Mouse (Mus musculus): ENCODE measurements around the gene Usp47. TPM values are rescaled to one million over a fixed set of nuclear protein-coding genes. Genes with fewer than 3 reads are reported as not detected.

Usp47 gene
- total RNA-seq, 1 experiment from 2014 or later: 115 TPM

GRCm38 (mm10) chr7:112118086-112118485 lies 94.8 kb downstream of the Usp47 start:
- ATAC-seq (replicated peaks; ENCODE audit: low read depth, poor library complexity, severe bottlenecking): no peak

GRCm38 (mm10) chr7:112119248-112119647 lies 95.9 kb downstream of the Usp47 start:
- no peak for ATAC-seq (replicated peaks; ENCODE audit: low read depth, poor library complexity, severe bottlenecking)

DNA sequence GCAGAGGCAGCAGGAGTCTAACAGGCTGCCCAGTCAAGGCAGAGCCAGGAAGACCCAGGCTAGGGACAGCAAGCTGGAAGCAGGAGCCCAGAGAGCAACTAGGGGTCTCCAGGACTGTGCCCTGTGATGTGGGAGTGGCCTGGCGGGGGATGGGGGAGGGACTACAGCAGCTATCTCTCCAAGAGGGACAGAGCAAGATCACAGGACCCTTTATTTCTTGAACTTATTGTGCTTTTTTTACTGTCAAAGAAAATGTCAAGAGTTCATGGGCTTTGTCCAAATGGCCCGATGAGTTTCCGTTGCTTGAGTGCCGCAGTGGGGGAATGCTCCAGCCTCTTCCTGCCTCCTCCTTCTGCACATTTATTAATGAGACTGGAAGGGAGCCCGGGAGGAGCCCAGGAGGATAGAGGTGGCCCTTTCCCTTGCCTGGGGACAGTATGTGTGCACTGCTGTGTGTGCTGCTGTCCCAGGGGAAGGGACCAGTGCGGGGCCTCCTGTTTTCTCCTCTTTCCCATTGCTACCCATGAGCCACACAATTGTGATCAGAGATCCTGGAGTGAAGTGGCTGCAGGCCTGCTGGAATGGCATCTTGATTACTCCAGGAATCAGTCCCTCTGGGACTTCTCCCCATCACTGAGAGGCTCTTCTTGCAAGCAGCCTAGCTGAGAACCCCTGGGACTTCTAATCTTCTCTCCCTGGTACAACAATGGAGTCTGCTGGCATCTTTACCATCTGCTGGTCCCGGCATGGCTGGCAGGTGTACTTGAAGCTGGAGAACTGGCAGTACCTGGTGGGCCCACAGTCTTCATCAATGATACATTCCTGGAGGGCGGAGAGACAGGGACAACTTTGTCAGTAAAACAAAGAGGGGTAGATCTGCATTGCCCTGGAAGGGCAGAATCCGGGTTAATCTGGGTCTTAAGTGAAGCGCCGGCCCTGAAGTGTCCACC lies 97.8 kb downstream of the Usp47 start:
- no peak for ATAC-seq (replicated peaks; ENCODE audit: low read depth, poor library complexity, severe bottlenecking)

DNA sequence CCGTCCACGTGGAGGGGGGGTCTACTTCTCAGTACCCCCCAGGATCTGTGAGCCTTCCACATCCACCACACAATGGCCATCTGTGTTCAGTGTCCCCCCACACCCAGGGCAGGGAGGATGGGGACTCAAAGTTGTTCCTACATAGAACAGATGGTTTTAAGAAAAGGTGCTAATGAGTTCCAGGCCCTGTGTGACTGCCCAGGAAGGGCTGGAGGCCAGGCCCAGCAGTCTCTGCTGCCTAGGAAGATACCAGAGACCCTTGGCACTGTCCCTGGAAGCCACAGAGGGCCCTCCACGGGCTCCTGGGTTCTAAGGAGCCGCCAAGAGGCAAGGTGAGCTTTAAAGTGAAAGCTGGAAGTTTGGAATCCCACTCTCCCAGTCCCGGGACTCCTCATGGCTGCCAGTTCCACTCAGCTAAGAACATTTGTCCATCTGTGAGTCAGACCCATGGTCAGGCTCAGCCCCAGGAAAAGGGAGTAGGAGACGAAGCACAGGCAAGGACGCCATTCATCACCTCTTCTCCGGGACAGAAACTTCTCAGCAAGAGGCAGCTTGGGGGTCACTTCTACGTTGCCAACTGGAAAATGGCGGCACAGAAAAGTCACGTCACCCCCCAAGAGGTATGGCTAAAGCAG lies 98.7 kb downstream of the Usp47 start:
- no peak for ATAC-seq (replicated peaks; ENCODE audit: low read depth, poor library complexity, severe bottlenecking)

DNA sequence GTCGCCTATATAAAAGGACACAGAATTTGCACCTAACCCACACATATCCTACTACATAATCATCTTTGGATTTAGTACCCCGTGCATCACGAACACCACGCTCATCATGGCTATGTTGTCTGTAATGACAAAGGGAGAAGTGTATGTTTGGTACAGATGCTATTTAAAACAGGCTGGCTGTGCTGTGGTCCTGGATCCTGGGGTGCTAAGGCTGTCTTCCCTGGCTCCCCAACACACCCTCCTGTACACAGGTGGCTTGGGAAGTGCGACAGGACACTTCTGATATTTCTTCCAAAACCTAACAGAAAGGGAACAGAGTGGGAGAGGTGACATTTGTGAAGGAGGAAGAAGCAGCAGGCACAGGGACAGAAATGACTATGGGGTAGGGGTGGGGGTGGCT lies 100.3 kb downstream of the Usp47 start:
- ATAC-seq (replicated peaks; ENCODE audit: low read depth, poor library complexity, severe bottlenecking): no peak

DNA sequence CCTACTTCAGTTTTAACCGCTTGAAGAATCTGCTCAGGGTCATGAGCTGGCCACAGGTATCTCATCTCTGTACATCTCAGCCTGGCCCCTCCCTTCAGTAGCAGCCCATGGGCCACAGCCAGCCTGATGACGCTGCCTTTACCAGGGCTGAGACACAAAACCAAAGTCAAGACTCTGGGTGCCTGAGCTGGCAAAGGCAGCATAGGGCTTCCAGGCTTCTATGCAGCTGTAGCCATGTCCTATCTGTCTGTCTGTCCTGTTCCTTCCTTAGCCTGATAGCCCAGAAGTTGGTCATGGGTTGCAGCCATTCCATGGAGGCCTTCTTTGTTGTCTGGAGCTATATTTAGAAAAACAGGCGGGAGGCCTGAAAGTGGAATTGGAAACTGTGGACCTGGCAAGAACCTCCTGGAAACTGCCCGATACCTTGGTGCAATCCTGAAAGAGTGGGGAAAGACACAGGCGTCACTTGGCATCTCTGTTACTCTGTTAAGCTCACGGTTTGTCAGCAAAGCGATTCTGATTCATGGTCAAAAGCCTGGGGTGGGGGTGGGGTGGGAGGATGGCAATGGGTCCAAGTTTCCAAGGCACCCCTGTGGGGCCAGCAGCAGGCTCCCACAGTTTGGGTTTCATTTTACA lies 102.4 kb downstream of the Usp47 start:
- no peak for ATAC-seq (replicated peaks; ENCODE audit: low read depth, poor library complexity, severe bottlenecking)

GRCm38 (mm10) chr7:112127085-112127637 lies 103.9 kb downstream of the Usp47 start:
- no peak for ATAC-seq (replicated peaks; ENCODE audit: low read depth, poor library complexity, severe bottlenecking)

DNA sequence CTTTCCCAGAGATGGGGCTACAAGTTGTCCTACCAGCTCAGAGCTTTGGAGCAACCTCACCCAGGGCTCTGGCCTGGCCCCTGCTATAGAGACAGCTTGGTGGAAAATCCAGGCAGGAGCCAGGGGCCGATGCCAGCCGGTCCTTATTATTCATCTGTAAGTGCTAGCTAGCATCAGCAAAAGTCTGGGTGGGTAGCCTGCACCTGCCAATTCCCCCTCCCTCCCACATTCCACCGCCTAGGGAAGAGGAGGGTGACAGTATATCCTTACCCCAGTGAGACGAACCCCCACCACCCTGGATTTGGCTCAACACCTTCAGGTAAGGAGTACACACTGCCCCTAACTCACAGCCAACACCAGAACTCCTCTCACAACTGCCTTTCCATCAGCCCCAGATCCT lies 104.7 kb downstream of the Usp47 start:
- ATAC-seq (replicated peaks; ENCODE audit: low read depth, poor library complexity, severe bottlenecking): no peak

- ATAC-seq (replicated peaks; ENCODE audit: low read depth, poor library complexity, severe bottlenecking): no peak
Observed at GRCm38 (mm10) chr7:112128810-112129209, 105.5 kb downstream of the Usp47 start.

- ATAC-seq (replicated peaks; ENCODE audit: low read depth, poor library complexity, severe bottlenecking): no peak
Observed at GRCm38 (mm10) chr7:112129851-112130250, 106.5 kb downstream of the Usp47 start.

GRCm38 (mm10) chr7:112130660-112131059 lies 107.4 kb downstream of the Usp47 start:
- no peak for ATAC-seq (replicated peaks; ENCODE audit: low read depth, poor library complexity, severe bottlenecking)

GRCm38 (mm10) chr7:112132005-112132404 lies 108.7 kb downstream of the Usp47 start:
- ATAC-seq (replicated peaks; ENCODE audit: low read depth, poor library complexity, severe bottlenecking): no peak

DNA sequence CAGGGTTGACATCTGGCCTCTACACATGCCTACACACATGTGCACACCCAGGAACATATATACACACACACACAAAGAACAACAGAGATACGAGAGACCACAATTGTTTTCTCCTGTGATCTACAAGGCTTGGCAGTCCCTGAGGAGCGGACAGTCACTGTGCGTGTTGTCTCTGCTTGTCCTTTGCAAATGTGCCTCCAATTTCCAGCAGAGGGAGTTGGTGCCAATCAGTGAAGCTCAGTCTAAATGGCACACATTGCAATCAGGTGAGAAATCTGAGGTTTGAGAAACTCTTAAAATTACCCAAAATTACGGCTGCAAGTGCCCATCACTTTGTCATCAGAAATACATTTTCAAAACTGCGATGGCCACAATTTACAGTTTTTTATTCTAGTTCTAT lies 110.0 kb downstream of the Usp47 start:
- ATAC-seq (replicated peaks; ENCODE audit: low read depth, poor library complexity, severe bottlenecking): no peak

DNA sequence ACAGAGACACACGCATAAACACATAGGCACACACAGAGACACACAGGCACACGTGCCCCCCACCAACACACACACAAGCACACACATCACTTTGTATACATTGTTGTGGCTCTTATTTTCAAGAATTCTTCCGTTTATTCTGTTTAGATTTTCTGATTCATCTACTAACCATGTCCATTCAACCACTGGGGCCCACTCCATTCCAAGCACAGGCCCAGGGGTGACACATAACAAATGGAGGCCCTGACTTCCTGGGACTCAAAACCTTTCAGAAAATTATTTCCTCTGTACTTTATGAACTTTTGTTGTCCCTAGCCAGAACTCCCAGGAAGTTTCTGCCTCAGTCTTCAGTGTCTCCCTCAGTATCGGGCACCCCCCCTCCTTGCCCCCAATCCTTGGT lies 111.9 kb downstream of the Usp47 start:
- ATAC-seq (replicated peaks; ENCODE audit: low read depth, poor library complexity, severe bottlenecking): no peak

DNA sequence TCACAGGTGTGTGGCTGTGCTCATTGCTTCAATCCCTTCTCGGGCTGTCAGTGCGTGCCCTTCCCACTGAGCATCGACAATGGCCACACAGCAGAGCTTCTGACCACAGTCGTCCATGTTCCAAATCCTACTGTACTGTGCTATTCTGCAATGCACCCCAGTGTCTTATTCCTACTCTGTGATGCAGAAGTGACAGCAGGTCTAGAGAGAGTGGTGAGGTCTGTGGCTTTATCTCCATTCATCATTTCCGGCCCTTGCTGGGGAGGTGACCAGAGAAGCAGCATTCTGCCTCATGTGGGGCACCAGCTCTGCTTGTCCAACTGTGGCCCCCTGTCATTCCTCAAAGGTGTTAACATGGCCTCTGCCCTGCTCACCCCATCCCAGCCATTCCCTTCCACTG lies 113.2 kb downstream of the Usp47 start:
- ATAC-seq (replicated peaks; ENCODE audit: low read depth, poor library complexity, severe bottlenecking): peak; percentile 72

DNA sequence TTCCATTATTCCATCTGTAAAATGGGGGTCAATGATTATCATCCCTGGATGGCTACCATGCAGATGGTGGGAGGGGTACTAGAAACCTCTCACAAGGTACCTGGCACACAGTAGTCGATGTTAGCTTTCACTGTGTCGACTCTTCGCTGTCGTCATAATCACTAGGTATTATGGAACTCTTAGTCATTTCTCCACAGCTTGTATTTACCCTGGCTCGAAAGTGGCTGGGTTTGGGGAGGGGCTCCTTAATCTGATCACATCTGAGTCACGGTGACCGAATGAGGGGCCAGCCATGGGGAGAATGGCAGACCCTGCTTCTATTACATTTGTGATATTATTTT lies 114.8 kb downstream of the Usp47 start:
- ATAC-seq (replicated peaks; ENCODE audit: low read depth, poor library complexity, severe bottlenecking): no peak

DNA sequence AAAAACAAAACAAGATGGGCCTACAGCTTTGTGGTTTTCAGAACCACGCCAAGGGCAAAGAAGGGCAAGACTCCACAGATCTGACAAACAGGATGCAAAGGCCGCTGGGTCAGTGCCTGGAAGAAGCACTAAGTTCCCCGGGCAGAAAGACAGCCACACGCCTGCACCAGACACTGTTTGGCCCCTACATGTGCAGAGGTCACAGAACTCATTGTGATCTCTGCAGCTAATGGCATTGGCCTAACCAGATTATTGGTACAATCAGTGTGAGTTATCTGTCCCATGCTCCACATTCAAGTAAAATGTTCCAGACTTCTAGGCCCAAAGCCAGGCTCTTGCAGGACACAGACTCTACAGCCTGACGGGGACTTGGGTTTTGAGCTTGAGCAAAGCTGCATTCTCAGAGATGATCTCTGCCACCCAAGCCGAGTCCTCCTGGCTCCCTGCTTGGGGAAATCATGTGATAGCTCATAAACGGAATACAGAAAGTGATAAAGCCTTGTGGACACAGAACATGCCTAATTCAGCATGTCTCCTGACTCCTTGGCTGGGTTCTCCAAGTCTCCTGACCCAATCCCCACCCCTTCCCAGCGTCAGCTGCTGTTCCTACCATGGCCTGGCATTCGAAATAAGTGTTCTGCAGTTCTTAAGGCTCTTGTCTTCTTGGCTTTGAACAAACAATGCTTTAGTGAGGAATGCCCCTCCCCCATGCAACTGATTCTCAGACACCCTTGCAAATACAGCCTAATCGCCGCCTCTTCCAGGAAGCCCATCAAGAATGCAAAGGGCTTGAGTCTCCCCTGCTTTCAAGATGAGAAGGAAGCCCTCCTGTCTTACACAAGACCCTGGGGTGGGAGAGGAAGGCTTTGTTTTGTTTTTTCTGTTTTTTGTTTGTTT lies 115.5 kb downstream of the Usp47 start:
- no peak for ATAC-seq (replicated peaks; ENCODE audit: low read depth, poor library complexity, severe bottlenecking)

- ATAC-seq (replicated peaks; ENCODE audit: low read depth, poor library complexity, severe bottlenecking): no peak
Observed at GRCm38 (mm10) chr7:112140725-112141124, 117.4 kb downstream of the Usp47 start.

DNA sequence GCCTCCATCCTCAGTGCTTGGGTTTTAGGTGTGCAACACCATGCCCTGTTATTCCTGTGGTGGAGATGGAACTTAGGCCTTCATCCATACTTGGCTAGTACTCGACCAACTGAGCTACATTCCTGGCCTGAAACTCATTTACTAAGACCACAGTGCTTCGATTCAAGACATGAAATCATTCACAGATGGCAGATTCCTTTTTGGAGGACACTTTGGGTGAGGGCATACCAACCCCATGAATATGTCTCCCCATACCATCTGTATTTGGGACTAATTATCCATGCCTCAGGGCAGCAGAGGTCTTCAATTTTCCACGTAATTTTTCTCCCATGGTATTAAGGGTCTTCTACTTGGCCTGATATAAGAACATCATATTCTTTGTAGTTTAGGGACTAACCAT lies 119.3 kb downstream of the Usp47 start:
- ATAC-seq (replicated peaks; ENCODE audit: low read depth, poor library complexity, severe bottlenecking): no peak

- ATAC-seq (replicated peaks; ENCODE audit: low read depth, poor library complexity, severe bottlenecking): no peak
Observed at GRCm38 (mm10) chr7:112143090-112143500, 119.8 kb downstream of the Usp47 start.
